Mouse (Mus musculus) T-helper 17 cell (primary cell): ENCODE data around the gene Clrn3.
"Not testable (repeated sequence)": the region's sequence is repeated elsewhere in the genome, so short reads cannot be mapped to it uniquely, and the experiment has no call there.

Source experiments
- in situ Hi-C, 2 experiments: fragments of 300-600 bp; cut with MboI, MseI; formaldehyde crosslinking; loops; 1 replicate in 1 of 2; 2 replicates in 1 of 2; pipeline ENCODE4 v1.15.1; 2025; ENCODE audit warnings: high pct_unique_total_duplicates in 2 of 2

Gene Clrn3

DNA sequence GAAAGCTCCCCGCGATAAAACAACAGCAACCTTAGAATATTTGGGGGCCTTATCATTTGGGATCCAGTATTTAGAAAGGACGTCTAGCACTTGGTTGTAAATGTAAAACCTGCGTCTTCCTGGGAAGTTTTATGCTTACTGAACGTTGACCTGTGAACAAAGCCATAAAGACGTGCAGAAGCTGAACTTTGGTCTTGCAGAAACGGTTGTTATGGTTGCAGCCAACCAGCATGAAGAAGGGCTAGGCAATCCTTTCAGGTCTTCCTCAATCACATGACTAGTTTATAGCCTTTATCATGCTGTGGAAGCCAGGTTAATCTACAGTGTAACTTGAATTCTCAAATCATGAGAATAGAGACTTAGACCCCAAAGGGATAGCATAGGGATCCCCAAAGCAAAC, at the start of gene Clrn3:
Clrn3 (minus strand) TSS at position 140 of the 400 bp plus-strand sequence.
- in situ Hi-C loops = no loop called here

GRCm38 (mm10) chr7:135576329-135576728, 47.9 kb upstream of the Clrn3 start:
- in situ Hi-C loops = no loop called here

DNA sequence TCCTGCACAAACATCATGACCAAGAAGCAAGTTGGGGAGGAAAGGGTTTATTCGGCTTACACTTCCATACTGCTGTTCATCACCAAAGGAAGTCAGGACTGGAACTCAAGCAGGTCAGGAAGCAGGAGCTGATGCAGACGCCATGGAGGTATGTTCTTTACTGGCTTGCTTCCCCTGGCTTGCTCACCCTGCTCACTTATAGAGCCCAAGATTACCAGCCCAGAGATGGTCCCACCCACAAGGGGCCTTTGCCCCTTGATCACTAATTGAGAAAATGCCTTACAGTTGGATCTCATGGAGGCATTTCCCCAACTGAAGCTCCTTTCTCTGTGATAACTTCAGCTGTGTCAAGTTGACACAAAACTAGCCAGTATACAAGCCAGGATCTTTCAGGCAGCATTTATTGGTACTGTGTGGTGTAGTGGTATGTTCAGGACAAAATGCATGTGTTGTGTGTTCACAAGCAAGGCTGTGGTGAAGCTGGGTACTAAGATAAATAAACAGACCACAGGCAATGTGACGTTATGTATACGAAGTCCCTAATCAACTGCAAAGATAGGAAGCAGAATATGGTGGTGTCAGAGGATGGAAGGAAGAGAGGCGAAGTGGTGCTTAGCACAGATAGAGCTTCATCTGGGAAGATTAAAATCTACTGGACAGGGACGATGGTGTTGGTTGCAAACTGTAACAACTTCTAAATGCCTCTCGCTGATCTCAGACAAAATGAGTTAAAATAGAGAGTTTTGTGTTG, 47.0 kb upstream of the Clrn3 start:
- in situ Hi-C loops = not testable (repeated sequence)

GRCm38 (mm10) chr7:135571951-135572559, 43.6 kb upstream of the Clrn3 start:
- in situ Hi-C loops = no loop called here

DNA sequence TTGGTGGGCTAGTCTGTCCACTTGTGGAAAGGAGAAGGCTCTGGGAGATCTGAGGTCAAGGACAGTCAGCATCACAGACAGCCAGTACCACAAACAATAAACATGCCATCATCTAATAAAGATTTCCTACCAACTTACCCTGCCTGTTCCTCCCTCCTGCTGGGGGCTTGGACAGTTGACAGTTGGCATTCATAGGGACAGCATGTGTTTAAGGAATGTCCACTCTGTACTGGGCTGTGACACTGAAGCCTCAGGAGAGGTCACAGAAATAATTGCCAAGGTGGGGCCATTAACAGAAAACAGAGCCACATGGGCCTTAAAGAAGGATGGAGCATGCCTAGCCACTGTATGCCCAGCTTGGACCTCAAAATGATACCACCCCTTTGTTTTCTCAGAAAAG, 42.9 kb upstream of the Clrn3 start:
- in situ Hi-C loops = no loop called here

- in situ Hi-C loops = no loop called here
These were observed 40.1 kb upstream of the Clrn3 start for GRCm38 (mm10) chr7:135568550-135568949.

GRCm38 (mm10) chr7:135567582-135567981, 39.1 kb upstream of the Clrn3 start:
- in situ Hi-C loops = no loop called here

DNA sequence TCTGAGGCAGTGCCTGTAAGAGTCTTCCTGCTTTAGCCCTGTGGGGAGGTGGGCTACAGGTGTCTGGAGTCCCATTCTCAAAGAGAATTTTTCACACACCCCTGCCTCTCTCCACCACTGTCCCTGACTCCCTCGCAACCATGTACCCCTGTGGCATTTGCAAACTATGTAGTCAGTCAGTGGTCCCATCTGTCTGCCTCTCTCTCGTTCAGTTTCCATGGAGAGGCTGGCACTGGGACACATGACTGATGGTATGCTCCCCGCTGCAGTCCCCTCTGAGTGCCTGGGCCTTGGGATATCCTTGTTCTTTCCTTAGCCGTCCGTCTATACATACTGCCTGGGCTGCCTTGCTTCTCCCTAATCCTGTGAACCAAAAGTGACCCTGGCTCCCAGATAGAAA, 37.6 kb upstream of the Clrn3 start:
- in situ Hi-C loops = no loop called here

GRCm38 (mm10) chr7:135564022-135564421, 35.6 kb upstream of the Clrn3 start:
- in situ Hi-C loops = no loop called here

DNA sequence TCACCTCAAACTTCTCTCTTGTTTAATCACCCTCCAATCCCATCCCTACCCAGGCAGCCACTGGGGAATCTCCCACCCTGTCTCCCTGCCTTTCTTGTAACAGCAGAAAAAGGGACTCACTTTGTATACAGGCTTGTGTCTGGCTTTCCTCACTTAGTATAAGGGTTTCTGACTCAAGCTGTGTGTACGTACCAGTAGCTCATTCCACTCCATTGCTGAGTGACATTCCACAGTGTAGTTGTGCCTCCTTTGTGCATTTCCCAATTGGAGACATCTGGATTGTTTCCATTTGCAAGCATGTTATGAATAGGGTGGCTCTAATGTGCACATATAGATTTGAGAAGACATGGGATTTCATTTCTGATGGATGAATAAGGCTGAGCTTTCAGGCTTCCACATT, 31.8 kb upstream of the Clrn3 start:
- in situ Hi-C loops = no loop called here

- in situ Hi-C loops = no loop called here
These were observed 28.4 kb upstream of the Clrn3 start for GRCm38 (mm10) chr7:135556663-135557402.

DNA sequence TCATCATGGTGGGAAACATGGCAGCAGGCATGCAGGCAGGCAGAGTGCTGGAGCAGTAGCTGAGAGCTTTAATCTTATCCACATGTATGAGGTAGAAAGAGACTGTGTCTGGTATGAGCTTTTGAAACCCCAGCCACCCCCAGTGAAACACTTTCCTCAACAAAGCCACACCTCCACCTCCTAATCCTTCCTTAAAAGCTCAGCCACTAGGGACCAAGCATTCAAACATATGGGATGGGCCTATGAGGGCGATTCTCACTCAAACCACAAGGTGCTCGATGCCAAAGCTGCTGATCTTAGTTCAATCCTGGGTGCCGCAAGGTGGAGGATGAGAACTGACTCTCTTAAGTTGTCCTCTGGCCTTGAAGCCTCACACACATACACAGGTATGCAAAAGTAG, 25.1 kb upstream of the Clrn3 start:
- in situ Hi-C loops = no loop called here

DNA sequence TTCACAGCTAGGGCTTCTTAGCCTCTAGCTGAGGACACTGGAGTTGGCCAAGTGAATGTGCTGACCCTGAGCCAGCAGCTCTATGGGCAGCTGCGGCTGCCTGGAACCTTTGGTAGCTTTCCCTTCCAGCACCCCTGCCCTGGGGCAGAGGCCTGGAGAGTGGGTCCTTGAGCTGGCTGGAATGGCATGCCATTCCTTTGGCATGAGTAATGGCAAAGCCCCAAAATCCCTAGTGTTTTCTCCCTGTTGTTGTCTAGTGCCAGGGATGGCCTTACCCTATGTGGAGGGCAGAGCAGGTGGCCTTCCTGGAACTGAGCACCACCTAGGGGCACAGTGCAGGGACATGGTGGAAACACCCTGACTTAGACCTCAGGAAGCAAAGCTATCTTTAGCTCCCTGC, 23.1 kb upstream of the Clrn3 start:
- in situ Hi-C loops = no loop called here

DNA sequence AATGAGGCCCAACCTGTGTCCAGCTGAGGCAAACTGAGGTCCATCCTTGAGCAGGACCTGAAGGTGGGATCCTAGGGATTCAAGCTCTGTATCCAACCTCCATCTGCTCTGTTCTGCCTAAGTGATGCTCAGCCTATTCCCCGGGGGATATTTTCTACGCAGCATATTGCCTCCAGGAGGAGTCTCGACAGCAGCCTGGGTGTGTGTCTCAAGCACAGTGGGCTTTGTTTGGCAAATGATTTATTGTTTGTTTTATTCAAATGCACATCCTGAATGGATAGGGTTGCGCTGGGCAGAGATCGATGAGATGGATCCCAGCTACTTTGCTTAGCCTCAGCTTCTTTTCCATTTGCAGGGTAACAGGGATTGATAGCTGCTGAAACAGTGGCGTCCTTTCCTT, 20.0 kb upstream of the Clrn3 start:
- in situ Hi-C loops = no loop called here

GRCm38 (mm10) chr7:135546530-135546929, 18.1 kb upstream of the Clrn3 start:
- in situ Hi-C loops = no loop called here

DNA sequence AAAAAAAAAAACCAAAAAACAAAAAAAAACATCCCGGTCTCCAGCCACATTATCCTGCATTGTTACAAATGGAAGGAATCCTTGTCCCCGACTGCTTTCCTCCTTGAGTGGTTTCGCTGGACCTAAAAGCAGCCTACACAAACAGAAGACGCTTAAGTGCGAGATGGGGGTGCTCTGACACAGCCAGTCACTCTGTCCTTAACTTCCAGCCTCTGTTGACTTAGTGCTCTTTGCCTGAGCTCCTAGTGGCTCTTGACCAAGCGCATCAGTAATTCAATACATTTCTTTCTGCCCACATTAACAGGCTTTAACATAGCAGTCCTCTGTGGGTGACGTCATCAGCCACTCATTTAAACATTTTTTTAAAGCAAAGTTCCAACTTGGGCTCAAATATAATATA, 17.5 kb upstream of the Clrn3 start:
- in situ Hi-C loops = no loop called here

DNA sequence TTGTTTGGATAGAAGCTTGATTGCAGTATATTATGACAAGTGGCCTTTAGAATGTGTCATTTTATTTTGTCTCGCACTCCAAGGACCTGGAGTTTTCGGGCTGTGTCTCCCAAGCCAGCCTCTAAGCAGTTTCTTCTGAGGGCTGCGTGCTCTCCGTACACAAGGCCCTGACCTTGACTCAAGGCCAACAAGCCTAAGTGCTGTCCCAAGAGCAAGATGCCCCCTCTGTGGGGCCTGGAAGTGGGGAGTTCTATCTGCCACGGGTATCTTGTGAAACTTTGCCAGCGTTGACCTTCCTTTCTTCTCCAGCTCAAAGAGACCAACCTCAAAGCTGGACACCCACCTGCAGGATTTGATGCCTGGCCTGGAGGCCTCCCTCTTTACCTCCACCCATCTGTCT, 15.9 kb upstream of the Clrn3 start:
- in situ Hi-C loops = no loop called here

GRCm38 (mm10) chr7:135543033-135543432, 14.6 kb upstream of the Clrn3 start:
- in situ Hi-C loops = no loop called here

DNA sequence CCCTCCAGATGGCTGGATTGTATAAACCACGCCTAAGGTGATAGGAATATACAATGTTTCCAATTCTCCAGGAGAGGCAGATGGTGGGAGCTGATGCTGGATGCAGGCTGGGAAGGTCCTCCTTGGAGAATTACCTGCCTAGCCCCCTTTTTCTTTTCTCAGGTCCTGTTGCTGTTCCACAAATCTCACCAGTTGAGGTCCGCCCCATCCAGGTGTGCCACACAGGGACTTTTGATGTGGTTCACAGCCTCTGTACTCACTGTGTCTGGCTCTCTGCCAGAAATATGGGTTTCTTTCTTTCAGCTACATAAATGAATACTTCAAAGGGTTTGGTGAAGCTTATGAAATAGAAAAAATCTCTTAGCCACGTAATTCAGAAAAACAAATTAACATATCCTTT, 13.8 kb upstream of the Clrn3 start:
- in situ Hi-C loops = no loop called here

GRCm38 (mm10) chr7:135539429-135539828, 11.0 kb upstream of the Clrn3 start:
- in situ Hi-C loops = loop anchor here (5.0 kb wide), 3 partner anchors 83 to 128 kb away; no protein-coding TSS in a partner anchor

DNA sequence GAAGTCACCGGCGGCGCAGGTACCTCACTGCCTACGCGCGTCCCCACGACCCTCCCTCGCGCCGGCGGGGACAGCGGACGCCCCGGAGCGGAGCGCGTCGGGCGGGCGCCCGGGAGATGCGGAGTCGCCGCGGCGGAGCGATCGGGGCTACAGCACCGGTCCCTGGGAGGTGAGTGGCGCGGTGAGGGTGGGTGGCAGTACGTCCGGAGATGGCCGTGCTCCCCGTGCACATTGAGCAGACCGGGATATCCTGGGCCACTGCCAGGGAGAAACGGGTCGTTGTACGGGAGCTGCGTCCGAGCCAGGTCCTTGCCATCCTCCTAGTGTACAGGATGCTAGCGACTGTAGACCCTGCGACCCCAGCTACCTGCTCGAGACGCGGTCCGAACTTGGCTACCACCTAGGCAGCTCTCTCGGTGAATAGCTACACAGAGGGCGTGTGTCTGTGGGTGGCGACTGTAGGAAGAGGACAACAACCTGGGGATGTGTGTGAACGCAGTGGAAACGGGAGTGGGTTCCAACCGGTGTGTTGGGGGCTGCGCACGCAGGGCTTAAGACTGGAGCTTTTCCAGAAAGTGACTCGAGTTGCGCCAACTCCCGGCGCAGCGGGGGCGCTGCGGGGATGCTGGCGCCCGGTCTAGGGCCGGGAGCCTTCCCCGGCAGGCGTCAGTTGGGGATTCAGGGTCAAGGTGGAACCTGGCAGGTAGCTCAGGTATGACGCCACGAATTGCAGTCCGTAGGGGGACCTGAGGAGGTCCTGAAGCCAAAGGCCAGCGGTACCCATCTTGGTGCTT, 9.7 kb upstream of the Clrn3 start:
- in situ Hi-C loops = loop anchor here (5.0 kb wide), 3 partner anchors 84 to 129 kb away; no protein-coding TSS in a partner anchor
